Mouse (Mus musculus) subcutaneous adipose tissue, adult 2 months (tissue): Measurements from ENCODE around the gene Dph5. TPM values are rescaled to one million over a fixed set of nuclear protein-coding genes. Genes with fewer than 3 reads are reported as not detected.

Source experiments
- polyA plus RNA-seq: library from polyadenylated mRNA; depleted of rRNA; stranded (reverse); fragments of >200 nt; gene quantifications from 2 replicates; pipeline ENCODE4 v1.2.3, GENCODE M21; 2012; ENCODE audit warnings: low replicate concordance; rRNA removed

The Dph5 gene
- polyA plus RNA-seq = 6.9 and 9.1 TPM in 2 replicates

GRCm38 (mm10) chr3:115887427-115888309 lies at the start of gene Dph5:
TSS of gene Dph5 (plus strand) at chr3:115887837.

Other genes with a start within 250 kb of the Dph5 start
- 50.6 and 166 TPM in 2 replicates for gene S1pr1, start 172.8 kb upstream of the Dph5 start, polyA plus RNA-seq
- 12.4 and 19.5 TPM in 2 replicates for gene Slc30a7, start 119.6 kb downstream of the Dph5 start, polyA plus RNA-seq
- 8.4 and 17.0 TPM in 2 replicates for gene Extl2, start 119.6 kb downstream of the Dph5 start, polyA plus RNA-seq
- 7.3 and 8.4 TPM in 2 replicates for gene Vcam1, start 241.9 kb downstream of the Dph5 start, polyA plus RNA-seq